In genomic region chr8:84068316-84069035, GRCm38 (mm10) we compare ENCODE assay signal across 1 mouse cellular context.
TF ChIP-seq lines count a peak whose summit lies in the region.

No protein-coding gene starts in this region.

TF ChIP-seq in CH12.LX, 34 proteins besides CTCF, POLR2A, EP300 and RAD21:
- TF ChIP-seq UBTF (IDR thresholded peaks at IDR 0.05; ENCODE audit: low read depth, low read length) (no peak), ZC3H11A (IDR thresholded peaks at IDR 0.05; ENCODE audit: low read depth, low read length) (no peak), RCOR1 (conservative IDR thresholded peaks at IDR 0.05; ENCODE audit: low read depth, low read length) (no peak), BHLHE40 (IDR thresholded peaks at IDR 0.05; ENCODE audit: low read depth, low read length) (no peak), ZMIZ1 (IDR thresholded peaks at IDR 0.05; ENCODE audit: low read depth, low read length) (no peak), MAZ (IDR thresholded peaks at IDR 0.05; ENCODE audit: low read depth, low read length) (no peak), KAT2A (IDR thresholded peaks at IDR 0.05; ENCODE audit: insufficient replicate concordance, low read length) (no peak)
